Mouse (Mus musculus) stomach, embryonic 14.5 days (tissue): ENCODE data around the gene Col9a3. TPM values are rescaled to one million over a fixed set of nuclear protein-coding genes. Genes with fewer than 3 reads are reported as not detected.

ENCODE experiments used
- polyA plus RNA-seq: library from polyadenylated mRNA; unstranded; fragments of >200 nt; fragmentation: Nextera tagmentation; extraction: Ambion mirVana; gene quantifications from 2 replicates; pipeline ENCODE4 v1.2.1, GENCODE M21; 2014

Col9a3 gene
- polyA plus RNA-seq, 1 experiment from 2014 or later, result 6.9 TPM

Other genes with a start within 250 kb of the Col9a3 start
- 3.1 and 3.4 TPM in 2 replicates for gene Slco4a1, start 141.5 kb upstream of the Col9a3 start, polyA plus RNA-seq
- 1.7 and 2.0 TPM in 2 replicates for gene Ntsr1, start 97.8 kb upstream of the Col9a3 start, polyA plus RNA-seq
- 28.9 and 31.1 TPM in 2 replicates for gene Mrgbp, start 16.5 kb upstream of the Col9a3 start, polyA plus RNA-seq
- gene Ogfr, start 8.5 kb upstream of the Col9a3 start, polyA plus RNA-seq, result 61.3 and 61.4 TPM in 2 replicates
- gene Tcfl5, start 44.9 kb downstream of the Col9a3 start, polyA plus RNA-seq, result 0.13 and 0.14 TPM in 2 replicates
- gene Dido1, start 112.2 kb downstream of the Col9a3 start, polyA plus RNA-seq, result 39.4 and 41.2 TPM in 2 replicates
- gene Gid8, start 112.3 kb downstream of the Col9a3 start, polyA plus RNA-seq, result 53.4 and 57.1 TPM in 2 replicates
- gene Slc17a9, start 127.5 kb downstream of the Col9a3 start, polyA plus RNA-seq, result 1.7 and 1.9 TPM in 2 replicates
- gene Bhlhe23, start 179.1 kb downstream of the Col9a3 start, polyA plus RNA-seq, result not detected in 2 replicates